Mouse (Mus musculus): Measurements from ENCODE around the gene Pdzd3. TPM values are rescaled to one million over a fixed set of nuclear protein-coding genes. Genes with fewer than 3 reads are reported as not detected.
A peak's percentile ranks its signal among the peaks of the same experiment; 100 is the strongest.

Pdzd3 gene
- polyA plus RNA-seq, 1 experiment from 2014 or later, result not detected

DNA sequence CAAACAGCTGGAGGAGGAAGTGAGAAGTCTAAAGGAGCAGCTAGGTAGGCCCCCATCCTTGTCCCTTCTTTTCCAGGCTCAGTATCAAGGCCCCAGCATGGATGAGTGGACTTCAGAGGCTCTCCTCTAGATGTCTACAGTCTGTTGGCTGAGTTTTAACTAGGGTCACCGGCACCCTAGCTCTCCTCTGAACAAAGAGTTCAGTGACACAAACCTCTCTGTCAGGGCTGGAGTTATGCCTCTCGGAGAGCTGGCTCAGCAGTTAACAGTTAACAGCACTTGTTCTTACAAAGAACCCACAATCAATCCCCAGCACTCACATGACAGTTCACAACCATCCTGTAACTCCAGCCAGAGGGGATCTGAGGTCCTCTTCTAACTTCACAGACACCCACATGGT is 7.7 kb downstream of the Pdzd3 start:
- no peak overlapping the region for H3K27ac ChIP-seq (ENCODE audit: low read depth)
- no peaks in the 10 kb centered on the region for H3K27me3 ChIP-seq (ENCODE audit: insufficient read depth, low read length)
- H3K4me3 ChIP-seq (ENCODE audit: low read depth, low read length), result no peak overlapping the region
- no peaks in the 10 kb centered on the region; the same call in 1 of the 2 replicates for H3K4me1 ChIP-seq (ENCODE audit: insufficient read depth)
- no peak overlapping the region for H3K4me2 ChIP-seq (ENCODE audit: low read depth, low read length)
- DNase-seq (no peak), ATAC-seq (no peak)
- H3K9ac ChIP-seq (replicated peaks), result no peak overlapping the region
- WGBS (ENCODE audit: insufficient replicate concordance), result 53% methylated on average over 2 of the region's 2 CpGs
- no peaks in the 10 kb centered on the region for H3K9me3 ChIP-seq (ENCODE audit: low read length)
- H3K36me3 ChIP-seq (replicated peaks; ENCODE audit: insufficient read depth, low read length), result no peaks in the 10 kb centered on the region
- TF ChIP-seq CTCF (IDR thresholded peaks at IDR 0.05; ENCODE audit: low read depth) (no peak), EP300 (IDR thresholded peaks at IDR 0.05; ENCODE audit: low read depth) (no peak)

DNA sequence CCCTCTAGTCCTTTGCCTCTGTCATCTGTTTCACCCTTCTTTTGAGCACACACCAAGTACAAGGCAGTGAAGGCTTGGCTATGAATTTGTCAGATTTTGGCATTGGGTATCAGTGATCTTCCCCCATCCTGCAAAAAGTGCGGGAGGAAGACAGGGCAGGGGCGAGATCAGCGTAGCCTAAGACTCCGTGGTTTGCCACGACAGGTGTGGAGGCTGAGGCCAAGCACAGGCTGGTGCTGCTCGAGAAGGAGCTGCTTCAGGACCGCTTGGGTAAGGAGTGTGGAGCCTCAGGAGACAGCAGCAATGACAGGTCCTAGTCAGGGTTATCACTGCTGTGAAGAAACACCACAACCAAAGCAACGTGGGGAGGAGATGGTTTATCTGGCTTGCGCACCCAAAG is 9.9 kb downstream of the Pdzd3 start:
- Histone ChIP-seq H3K27ac (ENCODE audit: low read depth) (no peak overlapping the region), H3K4me2 (ENCODE audit: low read depth, low read length) (no peak overlapping the region), H3K4me3 (ENCODE audit: low read depth, low read length) (no peak overlapping the region), H3K9ac (replicated peaks) (no peak overlapping the region), H3K27me3 (ENCODE audit: insufficient read depth, low read length) (no peaks in the 10 kb centered on the region), H3K9me3 (ENCODE audit: low read length) (no peaks in the 10 kb centered on the region), H3K4me1 (ENCODE audit: insufficient read depth) (no peaks in the 10 kb centered on the region), H3K36me3 (replicated peaks; ENCODE audit: insufficient read depth, low read length) (no peaks in the 10 kb centered on the region)
- TF ChIP-seq CTCF (IDR thresholded peaks at IDR 0.05; ENCODE audit: low read depth) (no peak), EP300 (IDR thresholded peaks at IDR 0.05; ENCODE audit: low read depth) (no peak)
- WGBS (ENCODE audit: insufficient replicate concordance), result 54% methylated on average over 9 of the region's 9 CpGs
- ATAC-seq (no peak), DNase-seq (no peak)

DNA sequence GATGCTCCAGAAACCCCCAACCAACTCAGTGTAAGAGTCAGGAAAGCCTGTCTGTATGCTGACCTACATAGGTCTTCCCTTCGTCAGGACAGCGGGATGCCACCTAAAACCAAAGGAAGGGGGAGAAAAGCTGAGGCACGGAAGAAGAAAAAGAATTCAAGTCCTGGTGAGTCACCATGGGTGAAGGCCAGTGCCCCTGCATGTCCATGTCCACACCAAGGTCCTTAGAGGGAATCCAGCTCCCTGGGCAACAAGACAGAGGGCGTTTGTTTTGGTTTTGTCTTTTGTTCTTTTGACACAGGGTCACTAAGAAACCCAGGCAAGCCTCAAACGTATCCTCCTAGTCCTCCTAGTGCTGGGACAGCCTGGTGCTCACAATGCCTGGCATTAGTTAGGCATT is 10.4 kb downstream of the Pdzd3 start:
- no peaks in the 10 kb centered on the region for H3K4me1 ChIP-seq (ENCODE audit: insufficient read depth)
- no peaks in the 10 kb centered on the region for H3K36me3 ChIP-seq (replicated peaks; ENCODE audit: insufficient read depth, low read length)
- no peaks in the 10 kb centered on the region for H3K27me3 ChIP-seq (ENCODE audit: insufficient read depth, low read length)
- no peak overlapping the region for H3K4me3 ChIP-seq (ENCODE audit: low read depth, low read length)
- no peak overlapping the region for H3K4me2 ChIP-seq (ENCODE audit: low read depth, low read length)
- H3K9ac ChIP-seq (replicated peaks), result no peak overlapping the region
- no peaks in the 10 kb centered on the region for H3K9me3 ChIP-seq (ENCODE audit: low read length)
- ATAC-seq (no peak), DNase-seq (no peak)
- TF ChIP-seq CTCF (IDR thresholded peaks at IDR 0.05; ENCODE audit: low read depth) (no peak), EP300 (IDR thresholded peaks at IDR 0.05; ENCODE audit: low read depth) (no peak)
- WGBS (ENCODE audit: insufficient replicate concordance), result 68% methylated on average over 5 of the region's 5 CpGs
- no peak overlapping the region for H3K27ac ChIP-seq (ENCODE audit: low read depth)

DNA sequence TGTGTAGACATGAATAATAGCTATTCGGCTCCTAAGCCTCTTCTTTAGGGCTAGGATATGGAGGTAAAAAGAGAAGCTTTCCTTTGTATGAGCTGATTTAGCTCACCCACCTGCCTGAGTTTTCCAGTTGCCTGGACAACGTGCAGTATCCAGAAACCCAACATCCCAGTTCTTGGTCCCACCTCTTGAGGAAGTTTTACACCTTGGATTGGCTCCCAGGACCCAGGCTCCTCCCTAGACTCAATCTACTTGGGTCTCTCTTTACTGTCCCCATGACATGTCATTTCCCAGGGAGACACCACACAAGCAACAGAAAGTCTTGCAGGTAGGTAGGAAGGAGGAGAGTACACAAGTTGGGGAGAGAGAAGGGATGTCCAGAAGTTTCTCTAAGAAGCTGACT is 10.9 kb downstream of the Pdzd3 start, which contains the start of gene Ccdc153:
TSS of gene Ccdc153 (plus strand) at position 278 of the 400 bp plus-strand sequence.
- TF ChIP-seq CTCF (IDR thresholded peaks at IDR 0.05; ENCODE audit: low read depth) (no peak), EP300 (IDR thresholded peaks at IDR 0.05; ENCODE audit: low read depth) (no peak)
- DNase-seq (no peak), ATAC-seq (no peak)
- H3K4me1 ChIP-seq (ENCODE audit: insufficient read depth), result no peaks in the 10 kb centered on the region
- no peaks in the 10 kb centered on the region for H3K27me3 ChIP-seq (ENCODE audit: insufficient read depth, low read length)
- H3K27ac ChIP-seq (ENCODE audit: low read depth), result no peak within 1 kb of the TSS
- WGBS (ENCODE audit: insufficient replicate concordance), result 52% methylated on average over 2 of the region's 2 CpGs
- H3K4me3 ChIP-seq (ENCODE audit: low read depth, low read length), result no peak within 1 kb of the TSS
- no peaks in the 10 kb centered on the region for H3K36me3 ChIP-seq (replicated peaks; ENCODE audit: insufficient read depth, low read length)
- no peak within 1 kb of the TSS for H3K9ac ChIP-seq (replicated peaks)
- H3K4me2 ChIP-seq (ENCODE audit: low read depth, low read length), result no peak within 1 kb of the TSS
- no peaks in the 10 kb centered on the region for H3K9me3 ChIP-seq (ENCODE audit: low read length)

DNA sequence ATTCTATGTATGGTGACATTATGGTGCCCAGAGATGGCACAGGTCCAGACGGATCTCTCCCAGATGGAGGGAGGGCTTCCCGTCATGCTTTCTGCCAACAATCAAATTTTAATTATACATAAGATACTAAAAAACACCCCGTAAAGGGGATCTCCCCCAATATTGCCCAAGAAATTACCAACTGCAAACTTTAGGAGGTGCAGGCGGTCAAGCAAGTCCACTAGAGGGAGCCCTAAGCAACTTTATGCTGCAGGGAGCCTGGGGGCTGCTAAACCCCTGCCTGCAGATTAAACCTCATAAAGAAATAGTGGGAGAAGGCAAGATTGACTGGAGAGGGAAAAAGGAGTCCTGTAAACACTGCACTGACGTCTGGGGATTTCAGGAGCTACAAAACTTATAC is 11.8 kb downstream of the Pdzd3 start:
- TF ChIP-seq EP300 (IDR thresholded peaks at IDR 0.05; ENCODE audit: low read depth) (no peak), CTCF (IDR thresholded peaks at IDR 0.05; ENCODE audit: low read depth) (peak; percentile 84)
- H3K9ac ChIP-seq (replicated peaks), result no peak overlapping the region
- no peaks in the 10 kb centered on the region for H3K27me3 ChIP-seq (ENCODE audit: insufficient read depth, low read length)
- DNase-seq (peak; percentile 63), ATAC-seq (no peak)
- no peak overlapping the region for H3K27ac ChIP-seq (ENCODE audit: low read depth)
- no peak overlapping the region for H3K4me2 ChIP-seq (ENCODE audit: low read depth, low read length)
- no peaks in the 10 kb centered on the region for H3K36me3 ChIP-seq (replicated peaks; ENCODE audit: insufficient read depth, low read length)
- 0 out of 2 replicates have a peak, but pooled peaks cover 3% of the 10 kb centered on the region for H3K4me1 ChIP-seq (ENCODE audit: insufficient read depth)
- 12% methylated on average over 5 of the region's 5 CpGs for WGBS (ENCODE audit: insufficient replicate concordance)
- no peak overlapping the region for H3K4me3 ChIP-seq (ENCODE audit: low read depth, low read length)
- no peaks in the 10 kb centered on the region for H3K9me3 ChIP-seq (ENCODE audit: low read length)

DNA sequence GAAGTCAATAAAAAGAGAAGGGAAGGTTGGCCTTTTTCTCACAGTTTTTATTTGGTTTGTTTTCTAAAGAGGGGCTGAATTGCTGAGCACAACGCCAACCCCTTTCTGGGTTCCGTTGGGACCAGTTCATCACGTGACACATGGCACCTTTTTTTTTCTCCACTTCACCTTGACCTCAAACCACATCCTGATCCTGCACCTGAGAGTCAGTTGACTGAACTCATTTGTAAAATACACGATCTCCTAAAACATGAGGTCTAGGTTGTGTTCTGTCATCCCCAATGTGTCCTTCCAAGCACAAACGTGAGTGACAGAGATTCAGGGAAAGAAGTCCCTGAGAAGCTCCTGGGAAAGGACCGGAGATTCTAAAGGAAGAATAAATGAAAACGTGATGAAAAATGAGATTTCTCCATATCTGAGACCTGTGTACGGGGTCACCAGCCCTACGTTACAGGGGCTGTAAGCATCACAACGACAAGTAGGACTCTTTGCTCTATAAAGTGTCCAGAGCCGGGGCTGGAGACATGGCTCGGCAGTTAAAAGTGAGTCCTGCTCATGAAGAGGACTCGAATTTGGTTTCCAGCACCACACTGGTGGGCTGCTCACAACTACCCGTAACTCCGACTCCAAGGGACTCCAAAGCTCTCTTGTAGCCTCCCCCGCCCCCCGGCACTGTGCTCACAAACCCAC is 12.6 kb downstream of the Pdzd3 start:
- DNase-seq, result no peak
- Histone ChIP-seq H3K9ac (replicated peaks) (no peak overlapping the region), H3K4me3 (ENCODE audit: low read depth, low read length) (no peak overlapping the region), H3K4me2 (ENCODE audit: low read depth, low read length) (no peak overlapping the region), H3K27ac (ENCODE audit: low read depth) (no peak overlapping the region), H3K27me3 (ENCODE audit: insufficient read depth, low read length) (no peaks in the 10 kb centered on the region), H3K9me3 (ENCODE audit: low read length) (no peaks in the 10 kb centered on the region), H3K36me3 (replicated peaks; ENCODE audit: insufficient read depth, low read length) (no peaks in the 10 kb centered on the region), H3K4me1 (ENCODE audit: insufficient read depth) (0 out of 2 replicates have a peak, but pooled peaks cover 4% of the 10 kb centered on the region)
- no peak for ATAC-seq
- 67% methylated on average over 17 of the region's 17 CpGs for WGBS (ENCODE audit: insufficient replicate concordance)
- TF ChIP-seq EP300 (IDR thresholded peaks at IDR 0.05; ENCODE audit: low read depth) (no peak), CTCF (IDR thresholded peaks at IDR 0.05; ENCODE audit: low read depth) (no peak)
